Mouse (Mus musculus) splenic B cell, adult 2 months (primary cell): ENCODE data around the gene Plch1.

Experiments used
- DNase-seq: peaks from one replicate; pipeline ENCODE4 v3.0.0-alpha.2; 2011; ENCODE audit warnings: low read depth, low spot score
- H3K27me3 ChIP-seq: 2 replicates; pipeline ENCODE4 v1.6.1; 2012; ENCODE audit warnings: mild to moderate bottlenecking, low read length, moderate library complexity, mixed read lengths; ENCODE audit not compliant: control insufficient read depth, poor library complexity, insufficient read depth, severe bottlenecking
- H3K36me3 ChIP-seq: 2 replicates; pipeline ENCODE4 v1.6.1; 2012; ENCODE audit warnings: mild to moderate bottlenecking, low read length, moderate library complexity, mixed read lengths; ENCODE audit not compliant: control insufficient read depth, poor library complexity, insufficient read depth, severe bottlenecking

Gene Plch1

DNA sequence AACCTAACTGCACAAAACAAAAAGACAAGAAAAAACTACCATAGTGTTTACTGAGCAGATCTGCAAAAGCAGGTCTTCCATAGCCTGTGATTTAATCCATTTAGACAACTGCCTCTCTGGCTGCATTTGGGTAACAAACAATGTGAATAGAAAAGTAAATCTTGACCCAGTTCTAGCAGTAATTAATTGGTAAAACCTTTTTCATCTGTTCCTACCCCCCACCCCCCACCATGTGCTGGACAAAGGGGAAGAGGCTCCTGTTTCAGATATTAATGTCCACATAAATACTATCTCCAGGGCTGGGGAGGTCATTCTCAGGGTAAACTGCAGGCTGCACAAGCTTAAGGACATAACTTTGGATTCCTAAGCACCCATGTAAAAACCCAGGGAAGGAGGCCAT is 63.5 kb downstream of the Plch1 start:
- H3K27me3 ChIP-seq: no peaks in the 10 kb centered on the region
- no peak for DNase-seq
- H3K36me3 ChIP-seq: no peaks in the 10 kb centered on the region

DNA sequence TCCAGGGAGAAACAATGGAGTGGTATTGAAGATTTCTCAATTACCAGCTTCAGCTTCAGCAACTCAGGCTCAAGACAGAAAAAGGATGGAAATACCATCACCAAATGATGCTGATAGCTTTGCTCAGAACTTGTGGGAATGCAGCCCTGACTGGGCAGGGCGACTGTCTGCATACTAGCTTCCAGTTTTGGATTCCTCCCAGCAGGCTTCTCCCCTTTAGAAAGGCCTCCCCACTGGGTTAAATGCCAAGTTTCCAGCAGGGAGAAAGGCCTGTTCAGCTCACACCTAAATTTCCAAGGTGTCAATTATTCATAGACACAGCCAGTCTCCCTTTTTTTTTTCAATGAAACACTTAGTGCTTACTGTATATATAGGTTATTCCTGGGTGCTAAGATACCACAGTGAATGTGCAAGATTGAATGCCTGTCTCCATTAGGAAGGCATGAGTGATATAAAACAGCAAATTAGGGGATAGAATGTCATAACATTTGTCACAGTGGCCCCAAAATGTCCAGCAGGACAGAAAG is 75.3 kb downstream of the Plch1 start:
- no peak for DNase-seq
- no peaks in the 10 kb centered on the region for H3K36me3 ChIP-seq
- no peaks in the 10 kb centered on the region; the same call in 1 of the 2 replicates for H3K27me3 ChIP-seq

- Histone ChIP-seq H3K36me3 (no peaks in the 10 kb centered on the region), H3K27me3 (no peaks in the 10 kb centered on the region; the same call in 1 of the 2 replicates)
- no peak for DNase-seq
Observed at GRCm38 (mm10) chr3:63822631-63823030, 76.6 kb downstream of the Plch1 start.

DNA sequence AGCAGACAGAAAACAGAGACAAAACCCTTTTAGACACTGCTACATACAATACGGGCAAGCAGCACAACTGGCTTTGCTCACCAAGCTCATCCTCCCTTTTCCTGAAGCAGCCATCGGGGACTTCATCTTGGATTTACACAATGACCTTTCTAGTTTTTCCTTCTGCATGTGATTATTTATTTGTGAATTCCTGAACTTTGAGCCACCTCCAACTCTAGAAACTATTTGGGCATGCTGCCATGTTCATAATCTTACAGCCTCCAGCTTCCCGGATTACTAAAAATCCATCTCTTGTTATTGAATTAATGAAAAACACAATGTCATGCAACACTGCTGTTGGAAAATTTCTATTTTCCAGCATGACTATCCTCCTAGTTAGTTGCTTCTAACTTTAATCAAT is 84.1 kb downstream of the Plch1 start:
- no peaks in the 10 kb centered on the region for H3K27me3 ChIP-seq
- no peaks in the 10 kb centered on the region for H3K36me3 ChIP-seq
- no peak for DNase-seq

DNA sequence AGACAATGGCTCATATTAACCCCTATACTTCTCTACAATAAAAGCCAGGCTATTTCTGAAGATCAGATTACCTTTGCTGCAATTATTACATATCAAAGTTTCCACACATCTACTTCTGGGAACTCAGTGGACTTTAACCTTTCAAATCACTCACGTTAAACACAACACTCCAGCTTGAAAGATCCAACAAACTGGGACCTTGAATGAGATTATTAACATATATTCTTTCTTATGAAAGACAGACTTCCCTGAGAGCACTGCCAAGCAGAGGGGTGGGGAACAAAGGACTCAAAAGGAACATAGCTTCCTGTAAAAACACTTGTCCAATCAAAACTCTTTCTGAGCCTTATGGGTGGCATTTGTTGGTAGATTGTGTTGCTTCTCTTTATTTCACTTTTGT is 85.1 kb downstream of the Plch1 start:
- no peak for DNase-seq
- Histone ChIP-seq H3K36me3 (no peaks in the 10 kb centered on the region), H3K27me3 (no peaks in the 10 kb centered on the region)

GRCm38 (mm10) chr3:63806906-63807305 is 92.4 kb downstream of the Plch1 start:
- Histone ChIP-seq H3K36me3 (no peaks in the 10 kb centered on the region), H3K27me3 (no peaks in the 10 kb centered on the region)
- no peak for DNase-seq

DNA sequence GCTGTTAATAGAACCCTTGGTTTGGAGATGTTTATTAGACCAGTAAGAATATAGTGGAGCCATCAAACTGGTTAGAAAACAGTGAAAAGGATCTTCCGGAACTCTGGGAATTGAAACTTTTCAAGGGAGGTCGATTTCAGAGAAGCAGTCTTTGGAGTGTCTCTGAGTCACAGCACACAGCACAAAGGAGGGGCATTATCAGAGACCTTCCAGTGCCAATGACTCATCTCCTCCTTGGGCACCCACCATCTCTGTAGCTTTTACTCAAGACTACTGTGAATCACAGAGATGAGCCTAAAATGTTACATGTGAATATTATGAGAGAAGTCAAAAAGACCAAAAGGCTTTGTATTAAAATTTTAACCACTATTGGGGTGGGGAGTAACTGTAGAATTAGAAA is 93.8 kb downstream of the Plch1 start:
- Histone ChIP-seq H3K27me3 (no peaks in the 10 kb centered on the region), H3K36me3 (no peaks in the 10 kb centered on the region)
- DNase-seq: no peak

DNA sequence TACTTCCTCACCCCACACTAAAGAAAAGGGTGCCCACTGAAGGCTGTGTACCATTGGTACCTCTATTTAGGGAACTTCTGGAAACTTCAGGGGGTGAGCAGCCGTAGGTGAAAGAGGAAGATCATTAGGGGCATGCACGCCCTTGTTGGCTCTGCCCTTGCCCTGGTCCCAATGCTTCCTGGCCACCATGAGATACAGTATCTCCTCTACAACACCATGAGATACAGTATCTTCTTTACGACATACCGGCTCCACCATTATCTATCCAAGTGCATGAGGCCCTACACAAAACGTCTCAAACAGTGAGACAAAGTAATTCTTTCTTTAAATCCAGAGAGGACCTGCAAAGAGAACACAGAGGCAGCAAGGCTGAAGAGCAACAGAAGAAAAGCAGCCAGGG is 98.6 kb downstream of the Plch1 start:
- H3K36me3 ChIP-seq: no peaks in the 10 kb centered on the region; the same call in 1 of the 2 replicates
- no peak for DNase-seq
- no peaks in the 10 kb centered on the region for H3K27me3 ChIP-seq

GRCm38 (mm10) chr3:63786805-63787365 is 112.4 kb downstream of the Plch1 start:
- no peaks in the 10 kb centered on the region for H3K36me3 ChIP-seq
- DNase-seq: no peak
- H3K27me3 ChIP-seq: no peaks in the 10 kb centered on the region

DNA sequence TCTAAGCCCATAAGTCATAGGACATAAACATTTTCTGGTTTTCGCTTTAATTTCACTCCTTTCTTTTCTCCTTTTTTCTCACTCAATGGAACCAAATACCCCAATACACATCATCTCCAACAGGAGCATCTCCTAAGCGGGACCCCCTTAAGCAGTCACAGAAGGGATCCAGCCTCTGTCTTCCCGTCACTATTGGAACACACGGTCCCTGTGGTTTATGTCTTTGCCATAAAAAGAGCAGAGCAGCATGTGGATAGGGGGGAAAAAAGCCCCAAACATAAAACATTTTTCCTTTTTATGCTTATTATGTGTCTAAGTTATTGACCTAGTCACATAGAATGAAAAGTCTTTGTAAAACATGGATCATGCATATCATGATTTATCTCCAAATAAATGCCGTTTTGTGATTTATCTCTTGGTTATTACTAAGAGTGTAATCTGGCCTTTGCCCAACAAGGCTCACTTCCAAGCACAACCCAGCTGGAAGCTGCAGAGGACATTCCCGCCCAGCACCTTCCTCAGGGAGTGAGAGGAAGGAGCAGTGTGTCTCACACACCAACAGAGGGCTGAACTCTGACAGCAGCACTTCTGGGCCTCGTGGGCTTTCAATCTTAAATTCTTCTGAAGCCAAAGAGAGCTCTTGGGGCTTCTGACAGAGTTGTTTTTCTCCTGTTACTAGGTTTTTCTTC is 126.5 kb downstream of the Plch1 start:
- Histone ChIP-seq H3K27me3 (no peaks in the 10 kb centered on the region), H3K36me3 (no peaks in the 10 kb centered on the region)
- DNase-seq: no peak

DNA sequence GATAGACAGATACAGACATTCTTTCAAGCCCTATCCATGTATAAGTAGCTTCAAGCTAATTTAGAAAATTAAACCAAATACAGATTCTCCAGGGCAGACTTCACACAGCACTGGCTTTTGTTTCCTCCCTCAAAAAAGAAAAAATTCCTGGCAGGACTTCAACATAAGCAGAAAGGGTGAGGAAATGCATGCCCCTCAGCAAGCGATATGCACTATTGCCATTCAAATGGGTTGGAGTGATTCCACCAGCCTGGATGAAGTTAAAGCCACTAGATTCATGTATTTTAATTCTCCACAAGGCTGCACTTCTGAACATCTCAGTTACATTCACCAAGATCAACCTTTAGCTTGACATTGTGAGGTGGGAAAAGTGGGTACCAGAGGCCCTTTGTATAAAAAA is 138.5 kb downstream of the Plch1 start:
- DNase-seq: no peak
- H3K36me3 ChIP-seq: no peaks in the 10 kb centered on the region
- H3K27me3 ChIP-seq: no peaks in the 10 kb centered on the region

- no peak for DNase-seq
- H3K27me3 ChIP-seq: no peaks in the 10 kb centered on the region
- no peaks in the 10 kb centered on the region for H3K36me3 ChIP-seq
Observed at GRCm38 (mm10) chr3:63740073-63740472, 159.2 kb downstream of the Plch1 start.

DNA sequence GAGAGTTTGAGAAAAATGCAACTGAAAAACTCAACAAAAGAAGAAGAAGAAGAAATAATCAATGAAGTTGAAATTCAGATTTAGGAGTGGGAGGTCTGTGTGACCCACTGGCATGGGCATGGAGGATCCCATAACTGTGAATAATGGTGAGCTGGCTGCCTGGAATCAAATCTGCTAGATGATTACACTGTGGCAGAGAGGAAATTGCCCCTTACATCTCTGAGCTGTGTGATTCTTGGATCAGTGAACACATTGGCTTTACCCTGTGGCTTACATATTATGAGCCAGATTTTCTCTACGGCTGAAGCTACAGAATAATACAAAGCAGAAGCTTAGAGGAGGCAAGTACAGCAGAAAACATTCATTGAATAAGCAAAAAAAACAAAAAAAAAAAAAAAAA is 170.9 kb downstream of the Plch1 start:
- DNase-seq: no peak
- H3K27me3 ChIP-seq: no peaks in the 10 kb centered on the region
- H3K36me3 ChIP-seq: no peaks in the 10 kb centered on the region

- Histone ChIP-seq H3K36me3 (no peaks in the 10 kb centered on the region), H3K27me3 (no peaks in the 10 kb centered on the region)
- DNase-seq: no peak
Observed at GRCm38 (mm10) chr3:63726667-63727342, 172.5 kb downstream of the Plch1 start.

GRCm38 (mm10) chr3:63693694-63694093 is 205.6 kb downstream of the Plch1 start:
- H3K36me3 ChIP-seq: no peaks in the 10 kb centered on the region
- no peaks in the 10 kb centered on the region for H3K27me3 ChIP-seq
- no peak for DNase-seq
